Mouse (Mus musculus) lung, postnatal 14 days (tissue): ENCODE results near the gene Ttc38.

ENCODE experiments used
- DNase-seq: peaks from one replicate; pipeline ENCODE4 v3.0.0; 2021

The Ttc38 gene

GRCm38 (mm10) chr15:85831954-85832590 is at the start of gene Ttc38:
Ttc38 (plus strand) TSS chr15:85832306.
- DNase-seq, result peak; percentile 85

DNA sequence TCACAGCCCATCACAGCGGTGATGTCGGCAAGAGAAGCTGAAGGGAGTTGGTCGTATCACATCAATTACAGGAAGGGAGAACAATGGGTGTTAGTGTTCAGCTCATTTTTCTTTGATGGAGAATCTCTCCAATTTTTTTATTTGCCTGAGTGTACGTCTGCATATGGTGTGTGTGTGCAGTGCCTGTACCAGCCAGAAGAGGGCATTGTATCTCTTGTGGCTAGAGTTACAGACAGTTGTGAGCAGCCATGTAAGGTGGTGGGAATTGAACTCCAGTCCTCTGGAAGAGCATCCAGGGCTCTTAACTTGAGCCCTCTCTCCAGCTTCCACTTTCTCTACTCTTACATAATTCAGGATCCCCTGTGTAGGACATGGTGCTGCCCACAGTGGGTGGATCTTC is 49.0 kb upstream of the Ttc38 start:
- no peak for DNase-seq

GRCm38 (mm10) chr15:85784341-85784740 is 47.8 kb upstream of the Ttc38 start:
- no peak for DNase-seq

DNA sequence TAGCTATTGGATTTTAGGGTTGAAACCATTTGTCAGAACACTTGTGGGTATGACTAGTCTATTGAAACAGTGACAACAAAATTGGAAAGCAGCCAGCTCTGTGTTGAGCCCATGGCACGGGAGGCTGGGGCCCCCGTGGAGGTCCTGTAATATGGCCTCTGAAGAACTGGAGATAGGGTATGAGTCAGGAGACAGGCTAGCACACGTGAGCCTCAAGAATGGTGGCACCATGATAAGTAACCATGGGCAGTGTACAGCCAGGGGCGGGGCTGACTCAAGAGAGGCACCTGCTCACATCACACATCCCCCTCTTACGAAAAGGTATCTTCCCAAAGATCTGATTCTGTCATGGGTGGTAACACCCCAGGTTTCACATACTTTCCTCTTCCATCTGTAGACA is 45.4 kb upstream of the Ttc38 start:
- no peak for DNase-seq

DNA sequence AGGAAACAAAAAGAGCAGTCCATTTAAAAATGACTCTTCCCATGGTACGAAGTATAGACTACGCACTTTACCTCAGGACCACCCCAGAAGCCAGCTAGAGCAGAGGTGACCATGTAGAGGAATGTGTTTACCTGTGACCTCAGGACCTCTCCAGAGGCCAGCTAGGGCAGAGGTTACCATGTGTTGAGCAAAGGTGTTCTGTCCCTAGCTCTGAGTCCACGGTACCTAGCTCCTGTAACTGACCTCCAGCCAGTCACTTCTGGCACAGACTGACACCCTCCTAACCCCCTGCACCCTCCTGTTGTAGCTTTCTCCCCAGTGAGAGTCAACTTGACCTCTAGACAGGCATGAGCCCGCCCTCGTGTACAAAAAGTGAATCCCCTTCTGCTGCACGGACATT is 44.6 kb upstream of the Ttc38 start:
- no peak for DNase-seq

DNA sequence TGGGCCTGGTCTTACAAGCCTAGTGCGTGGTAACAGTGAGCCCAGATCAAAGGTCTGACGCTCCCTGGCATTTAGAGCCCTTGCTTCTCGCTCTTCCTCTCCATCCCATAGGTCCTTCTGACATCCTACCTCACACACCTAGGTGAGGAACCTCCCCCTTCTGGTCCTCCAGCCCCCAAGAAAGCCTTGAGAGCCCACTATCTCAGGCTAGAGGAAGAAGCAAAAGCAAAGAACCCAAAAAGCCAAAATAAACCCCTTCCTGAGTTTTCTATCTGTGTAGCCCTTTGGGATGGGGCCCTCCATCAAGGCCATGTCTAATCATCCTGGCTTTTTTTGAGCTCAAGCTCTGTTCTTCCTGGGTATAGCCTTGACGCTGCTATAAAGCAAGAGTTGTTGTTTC is 44.1 kb upstream of the Ttc38 start:
- no peak for DNase-seq

GRCm38 (mm10) chr15:85788633-85789032 is 43.5 kb upstream of the Ttc38 start:
- no peak for DNase-seq

DNA sequence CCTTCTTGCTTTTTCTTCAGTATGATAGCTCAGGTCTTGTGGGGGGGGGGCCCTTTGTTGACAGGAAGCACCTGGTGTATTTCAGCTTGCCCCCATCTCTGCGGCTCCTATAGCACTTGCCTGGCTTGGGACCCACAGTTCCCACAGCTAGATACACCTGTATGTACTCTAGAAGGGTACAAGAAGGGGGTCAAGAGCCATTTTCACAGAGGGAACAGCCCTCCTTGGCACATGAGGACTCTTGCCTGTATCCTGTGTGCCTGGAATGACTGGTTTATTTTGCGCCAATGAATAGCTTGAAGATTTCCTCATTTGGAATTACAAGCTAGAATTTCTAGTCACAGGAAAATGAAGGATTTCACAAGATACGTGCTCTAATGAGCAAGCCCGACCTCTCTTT is 40.7 kb upstream of the Ttc38 start:
- peak; percentile 18 for DNase-seq

DNA sequence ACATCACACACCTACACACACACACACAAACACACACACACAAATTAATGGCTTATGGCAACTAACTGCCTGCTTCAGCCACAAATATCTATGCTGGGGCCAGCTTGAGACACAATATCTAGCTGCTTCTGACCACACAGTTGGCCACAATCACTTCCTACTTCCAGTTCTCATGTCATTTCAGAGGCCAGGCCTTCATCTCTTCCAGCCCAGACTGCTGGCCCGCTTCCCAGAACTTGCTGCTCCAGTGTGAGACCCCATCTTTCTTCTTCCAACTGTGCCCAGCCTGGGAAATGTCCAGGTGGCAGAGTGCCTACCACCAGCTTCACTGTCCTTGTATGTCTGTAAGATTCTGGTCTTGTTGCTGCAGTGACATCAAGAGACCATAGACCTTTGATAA is 39.3 kb upstream of the Ttc38 start:
- no peak for DNase-seq

GRCm38 (mm10) chr15:85795516-85795915 is 36.6 kb upstream of the Ttc38 start:
- DNase-seq, result no peak

DNA sequence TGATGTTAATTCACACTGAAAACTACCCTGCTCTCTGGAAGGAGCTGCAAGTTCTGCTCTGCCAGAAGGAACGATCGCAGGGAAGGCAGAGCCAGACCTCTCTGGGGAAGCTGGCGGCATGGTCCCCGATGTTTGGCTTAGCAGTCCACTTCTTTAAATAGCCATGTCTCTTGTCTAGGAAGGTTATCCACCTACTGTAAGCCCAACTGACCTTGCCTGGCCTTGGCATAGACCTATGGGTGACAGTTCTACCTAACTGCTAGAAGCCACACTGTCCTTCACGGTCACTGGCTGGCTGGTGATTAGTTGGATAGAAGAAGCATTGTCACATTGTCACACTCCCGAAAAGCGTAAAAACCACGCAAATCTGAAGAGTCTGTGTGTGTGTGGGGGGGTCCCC is 33.4 kb upstream of the Ttc38 start:
- no peak for DNase-seq

DNA sequence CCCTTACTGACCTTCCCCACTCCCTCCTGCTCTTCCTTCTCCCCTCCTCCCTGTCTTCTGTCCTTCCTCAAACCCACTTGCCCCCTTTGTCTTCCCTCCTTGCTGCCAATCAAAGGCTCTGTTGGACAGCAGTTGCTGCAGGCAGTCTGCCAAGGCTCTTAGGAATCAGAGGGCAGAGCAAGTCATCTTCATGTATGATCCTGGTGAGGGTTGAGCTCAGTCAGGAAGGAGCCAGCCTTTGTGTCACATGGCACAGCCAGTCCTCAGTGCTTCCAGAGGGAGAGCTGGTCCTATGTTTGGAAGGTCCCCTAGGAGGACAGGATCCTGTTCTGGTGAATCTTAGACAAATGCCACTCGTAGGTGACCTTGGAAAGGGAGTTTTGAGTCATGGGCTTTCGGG is 29.2 kb upstream of the Ttc38 start:
- DNase-seq, result no peak

GRCm38 (mm10) chr15:85806886-85807285 is 25.2 kb upstream of the Ttc38 start:
- DNase-seq, result no peak

DNA sequence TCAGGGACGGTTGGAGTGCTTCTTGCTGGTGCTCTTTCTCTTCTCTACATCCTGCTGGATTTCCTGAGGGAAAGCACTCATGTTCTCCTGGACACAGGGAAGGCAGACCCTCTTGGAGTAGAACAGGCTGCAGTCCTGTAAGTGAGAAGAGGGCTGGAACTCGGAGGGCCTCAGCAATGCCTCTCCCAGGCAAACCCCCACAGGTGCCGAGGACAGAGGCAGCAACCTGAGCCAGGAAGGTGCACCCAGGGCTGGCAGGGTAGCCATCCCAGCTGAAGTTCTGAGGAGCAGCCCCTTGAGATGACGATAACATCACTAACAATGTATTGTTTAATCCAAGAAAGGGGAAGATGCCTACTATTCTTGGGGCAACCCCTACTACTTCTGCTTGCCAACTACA is 24.7 kb upstream of the Ttc38 start:
- DNase-seq, result no peak

- no peak for DNase-seq
These were observed 24.1 kb upstream of the Ttc38 start for GRCm38 (mm10) chr15:85808031-85808430.

GRCm38 (mm10) chr15:85808434-85808833 is 23.7 kb upstream of the Ttc38 start:
- DNase-seq, result no peak

DNA sequence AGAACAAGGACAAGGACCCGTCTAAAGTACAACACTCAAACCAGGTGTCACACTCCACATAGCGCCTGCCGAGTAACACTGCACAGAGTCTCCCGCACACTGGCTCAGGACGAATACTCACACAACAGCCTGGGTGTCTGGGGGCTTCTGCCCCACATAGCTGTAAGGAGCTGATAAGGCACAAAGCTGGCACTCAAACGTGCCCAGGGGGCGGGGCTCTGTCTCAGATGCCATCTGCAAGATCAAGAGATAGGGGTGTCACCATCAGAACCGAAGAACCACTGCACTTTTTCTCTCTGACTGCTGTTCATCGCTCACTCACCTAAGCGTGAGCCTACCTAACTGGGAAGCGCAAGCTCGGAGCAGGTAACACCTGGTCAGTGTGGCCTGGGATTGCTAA is 23.0 kb upstream of the Ttc38 start:
- DNase-seq, result no peak

DNA sequence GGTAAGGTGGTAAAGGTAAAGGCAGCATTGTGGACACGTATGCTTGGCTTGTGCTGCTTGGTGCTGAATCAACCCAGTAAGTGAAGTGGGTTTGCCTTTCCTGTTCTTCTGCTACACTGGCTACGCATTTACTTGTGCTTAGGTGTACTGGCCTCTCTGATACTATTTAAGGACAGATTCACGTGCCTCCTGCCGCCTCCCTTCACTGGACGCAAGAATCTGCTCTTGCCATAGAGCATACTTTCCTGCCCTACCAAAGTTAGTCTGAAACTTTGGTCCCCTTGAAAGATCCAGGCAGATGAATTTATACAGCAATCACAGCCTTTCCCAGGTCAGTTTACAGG is 21.7 kb upstream of the Ttc38 start:
- no peak for DNase-seq

DNA sequence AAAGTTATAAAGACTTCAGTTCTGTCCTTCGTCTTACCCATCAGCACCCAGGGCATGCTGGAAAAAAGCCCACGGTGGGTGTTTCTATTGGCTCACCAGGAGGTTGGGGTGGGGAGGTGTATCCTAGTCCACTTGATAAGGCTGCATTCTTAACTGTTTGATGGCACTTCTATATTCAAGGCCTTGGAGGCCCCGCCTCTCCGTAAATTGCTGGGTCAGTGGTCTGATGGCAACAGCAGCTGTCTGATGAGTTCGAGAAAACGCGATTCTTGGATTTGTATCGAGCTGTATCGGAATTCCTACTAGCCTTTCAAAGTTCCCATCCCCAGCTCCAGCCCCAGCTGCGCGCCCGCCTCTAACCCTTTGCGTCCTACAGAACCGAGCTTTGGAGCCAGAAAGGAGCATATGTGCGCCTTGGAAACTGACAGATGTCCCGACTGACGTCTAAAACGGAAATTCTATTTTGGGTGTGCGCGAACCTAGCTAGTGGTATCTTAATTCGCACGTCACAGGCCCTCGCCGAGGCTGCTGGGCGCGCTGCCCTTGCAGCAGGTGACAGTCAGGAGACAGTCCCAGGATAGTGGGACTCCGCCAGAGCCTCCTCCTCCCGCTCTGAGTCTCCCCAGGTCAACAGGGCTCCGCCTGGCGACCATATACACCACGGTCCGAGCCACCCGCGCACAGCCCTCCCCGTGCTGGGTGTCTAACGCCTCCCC is 21.1 kb upstream of the Ttc38 start:
- peak; percentile 60 for DNase-seq

DNA sequence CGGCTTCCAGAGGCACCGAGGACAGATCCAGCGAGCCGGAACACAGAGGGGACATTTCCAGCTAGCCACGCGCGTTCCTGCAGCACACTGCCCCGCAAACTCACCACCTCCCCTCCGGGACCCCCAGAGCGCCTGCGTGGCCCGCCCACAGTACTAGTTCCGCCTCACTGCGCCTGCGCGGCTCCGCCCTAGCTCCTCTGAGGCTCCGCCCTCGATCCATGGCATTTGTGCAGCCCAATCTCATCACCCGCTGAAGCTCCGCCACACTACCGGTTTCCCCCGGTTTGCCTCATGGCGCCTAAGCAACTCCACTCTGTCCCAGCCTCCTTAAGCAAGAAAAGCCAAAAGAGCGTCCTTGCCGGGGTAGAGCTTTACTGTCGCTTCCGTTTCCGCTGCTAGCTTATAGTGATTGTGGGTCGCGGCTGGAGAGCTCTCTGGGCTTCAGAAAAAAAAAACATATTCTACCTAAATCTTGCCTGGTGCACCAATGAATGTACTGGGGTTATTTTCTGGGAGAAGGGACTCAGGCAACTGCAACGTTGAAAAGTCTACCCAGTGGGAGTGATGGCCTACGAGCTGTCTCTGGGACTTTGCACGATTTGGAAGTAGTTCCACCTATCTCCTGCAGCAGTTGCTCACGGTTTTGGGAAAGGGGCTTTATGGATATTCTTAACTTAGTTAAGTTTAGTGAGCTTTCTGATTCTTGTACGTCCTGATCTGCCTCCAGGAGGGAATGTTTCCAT is 20.4 kb upstream of the Ttc38 start, which contains the start of gene Cdpf1:
Gene Cdpf1 (minus strand): TSS at position 163 of the 743 bp plus-strand sequence.
- peak; percentile 99 for DNase-seq

- DNase-seq, result no peak
These were observed 18.7 kb upstream of the Ttc38 start for GRCm38 (mm10) chr15:85813428-85813827.

DNA sequence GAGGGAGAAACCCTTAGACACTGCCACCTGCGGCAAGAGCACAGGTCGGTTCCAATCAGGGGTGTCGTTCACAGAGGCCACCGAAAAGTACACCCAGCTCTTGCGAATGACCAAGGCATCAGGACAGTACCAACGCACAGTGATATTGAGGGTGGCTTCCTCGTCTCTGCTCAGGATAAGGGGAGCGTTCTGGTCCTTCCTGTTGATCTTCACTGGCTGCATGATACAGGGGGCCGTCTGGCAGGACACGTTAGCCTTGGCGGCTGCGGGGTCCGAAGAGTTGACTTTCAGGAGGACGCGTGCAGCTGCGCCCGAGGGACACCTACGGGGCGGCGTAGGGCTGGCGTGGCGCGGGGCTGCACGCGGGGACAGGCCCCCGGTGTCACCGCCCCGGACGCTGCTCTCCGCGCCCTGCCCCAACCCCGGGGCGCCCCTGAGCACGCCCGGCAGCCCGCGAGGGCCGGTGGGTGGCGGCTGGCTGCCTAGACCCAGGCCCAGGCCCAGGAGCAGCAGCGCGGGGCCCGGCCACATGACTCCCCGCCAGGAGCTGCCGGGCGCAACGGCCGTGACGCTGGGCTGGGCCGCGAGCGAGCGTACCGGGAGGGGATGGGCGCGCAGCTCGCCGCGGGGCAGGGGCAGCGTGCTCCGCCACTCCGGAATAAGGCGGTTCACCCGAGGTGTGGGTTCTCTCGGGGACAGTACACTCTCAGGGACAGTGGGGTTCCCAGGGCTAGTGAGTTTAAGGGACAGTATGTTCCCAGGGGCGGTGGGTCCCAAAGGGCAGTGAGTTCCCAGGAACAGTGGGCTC is 10.7 kb upstream of the Ttc38 start, which contains the start of gene Pkdrej:
Gene Pkdrej (minus strand): TSS at position 532 of the 808 bp plus-strand sequence.
- peak; percentile 48 for DNase-seq

GRCm38 (mm10) chr15:85822011-85822359 is 10.1 kb upstream of the Ttc38 start:
- DNase-seq, result no peak
